Mouse (Mus musculus): ENCODE results near the gene Nav2.

The Nav2 gene

DNA sequence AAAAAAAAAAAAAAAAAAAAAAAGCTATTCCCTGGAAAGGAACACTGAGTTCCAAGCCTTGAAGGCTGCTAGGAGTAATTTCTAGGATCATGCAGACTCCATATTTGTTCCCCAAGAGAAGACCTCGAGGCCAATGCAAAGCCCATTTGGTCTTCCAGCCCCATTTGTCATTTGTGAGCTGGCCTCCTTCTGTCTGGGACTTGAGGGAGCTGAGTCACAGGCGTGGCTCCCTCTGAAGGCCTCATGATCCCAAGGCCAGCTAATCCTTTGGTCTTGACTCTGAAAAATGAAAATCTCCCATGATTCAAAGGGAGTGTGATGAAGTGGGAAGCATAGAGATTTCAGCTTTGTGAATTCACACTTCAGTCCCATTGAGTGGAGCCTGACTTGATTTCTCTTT is 370.0 kb downstream of the Nav2 start:
- Histone ChIP-seq H3K27me3 (ENCODE audit: control insufficient read depth, insufficient read depth, low read length, poor library complexity, severe bottlenecking) (no peaks in the 10 kb centered on the region), H3K36me3 (ENCODE audit: control insufficient read depth, insufficient read depth, low read length, poor library complexity, severe bottlenecking) (no peaks in the 10 kb centered on the region)
- DNase-seq (ENCODE audit: low read depth, low spot score), result no peak

- Histone ChIP-seq H3K27me3 (ENCODE audit: control insufficient read depth, insufficient read depth, low read length, poor library complexity, severe bottlenecking) (no peaks in the 10 kb centered on the region), H3K36me3 (ENCODE audit: control insufficient read depth, insufficient read depth, low read length, poor library complexity, severe bottlenecking) (no peaks in the 10 kb centered on the region)
- no peak for DNase-seq (ENCODE audit: low read depth, low spot score)
Observed at GRCm38 (mm10) chr7:49280427-49280826, 371.9 kb downstream of the Nav2 start.

DNA sequence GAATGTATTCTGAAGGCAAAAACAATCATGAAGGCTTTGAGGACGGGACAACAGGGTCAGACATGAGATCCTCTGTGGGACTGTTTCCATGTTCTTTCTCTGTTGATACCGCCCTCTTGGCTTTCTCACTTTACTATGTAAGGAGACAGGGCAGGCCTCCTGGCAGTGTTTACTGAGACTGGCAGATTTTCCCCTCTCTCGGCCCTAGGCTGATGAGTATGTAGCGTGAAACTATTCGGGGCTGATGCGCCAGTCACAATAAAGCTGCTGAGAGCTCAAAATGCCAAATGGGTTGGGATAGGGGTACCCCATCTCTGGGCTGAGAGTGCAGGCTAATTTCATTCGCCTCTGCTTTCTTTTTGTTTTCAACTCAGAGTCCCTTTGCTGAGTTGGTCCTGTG is 373.9 kb downstream of the Nav2 start:
- Histone ChIP-seq H3K27me3 (ENCODE audit: control insufficient read depth, insufficient read depth, low read length, poor library complexity, severe bottlenecking) (no peaks in the 10 kb centered on the region), H3K36me3 (ENCODE audit: control insufficient read depth, insufficient read depth, low read length, poor library complexity, severe bottlenecking) (no peaks in the 10 kb centered on the region)
- no peak for DNase-seq (ENCODE audit: low read depth, low spot score)

- no peaks in the 10 kb centered on the region for H3K27me3 ChIP-seq (ENCODE audit: control insufficient read depth, insufficient read depth, low read length, poor library complexity, severe bottlenecking)
- DNase-seq (ENCODE audit: low read depth, low spot score), result no peak
- H3K36me3 ChIP-seq (ENCODE audit: control insufficient read depth, insufficient read depth, low read length, poor library complexity, severe bottlenecking), result no peaks in the 10 kb centered on the region
Observed at GRCm38 (mm10) chr7:49283507-49284361, 375.2 kb downstream of the Nav2 start.

- Histone ChIP-seq H3K27me3 (ENCODE audit: control insufficient read depth, insufficient read depth, low read length, poor library complexity, severe bottlenecking) (no peaks in the 10 kb centered on the region), H3K36me3 (ENCODE audit: control insufficient read depth, insufficient read depth, low read length, poor library complexity, severe bottlenecking) (no peaks in the 10 kb centered on the region)
- DNase-seq (ENCODE audit: low read depth, low spot score), result no peak
Observed at GRCm38 (mm10) chr7:49288186-49288585, 379.7 kb downstream of the Nav2 start.

DNA sequence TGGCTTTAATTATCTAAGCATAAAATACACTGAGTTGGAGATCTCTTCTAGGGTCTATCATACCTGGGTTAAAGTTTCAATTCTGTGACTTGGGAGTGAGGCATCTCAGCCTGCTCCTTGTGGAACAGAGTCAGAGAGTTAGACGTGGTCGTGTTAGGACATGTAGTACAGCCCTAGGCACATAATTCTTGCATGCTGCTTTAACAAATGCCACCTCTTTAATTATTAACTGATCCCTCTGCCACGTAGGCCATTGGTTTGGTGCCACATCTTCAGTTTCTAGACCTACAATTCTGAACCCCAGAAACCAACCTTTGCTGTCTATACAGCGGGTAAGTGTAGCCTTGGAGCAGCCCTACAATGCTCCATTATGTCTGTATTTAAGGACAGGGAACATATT is 381.8 kb downstream of the Nav2 start:
- DNase-seq (ENCODE audit: low read depth, low spot score), result no peak
- Histone ChIP-seq H3K27me3 (ENCODE audit: control insufficient read depth, insufficient read depth, low read length, poor library complexity, severe bottlenecking) (no peaks in the 10 kb centered on the region), H3K36me3 (ENCODE audit: control insufficient read depth, insufficient read depth, low read length, poor library complexity, severe bottlenecking) (no peaks in the 10 kb centered on the region)

DNA sequence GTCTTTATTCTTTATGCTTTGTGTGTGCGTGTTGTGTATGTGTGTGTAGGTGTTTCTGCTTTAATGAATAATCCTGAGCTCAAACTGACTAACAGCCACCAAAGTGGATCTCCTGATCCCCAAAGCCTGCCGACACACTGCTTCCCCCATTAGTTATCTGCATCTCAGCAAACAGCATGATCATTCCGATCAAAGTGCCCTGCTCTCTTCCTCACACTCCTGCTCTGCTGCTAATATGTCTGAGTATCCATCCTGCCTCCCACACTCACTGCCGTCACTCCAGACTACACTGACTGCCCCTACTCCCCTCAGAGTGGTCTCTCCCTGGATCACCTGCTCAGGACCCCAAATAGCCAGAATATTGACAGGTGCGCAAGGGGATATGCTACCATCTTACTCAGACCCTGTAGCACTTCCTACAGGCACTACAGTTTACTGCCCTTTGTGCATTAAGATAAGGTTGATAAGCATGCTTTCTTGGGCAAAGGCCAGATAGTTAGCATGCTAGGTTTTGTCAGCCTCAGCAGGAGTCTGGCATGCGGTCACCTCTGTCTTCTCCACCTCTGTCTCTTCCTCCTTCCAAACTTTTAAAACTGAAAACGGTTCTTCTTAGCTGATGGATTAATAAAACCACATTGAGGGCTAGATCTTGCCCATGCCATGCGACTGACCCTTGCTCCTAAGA is 382.8 kb downstream of the Nav2 start:
- no peak for DNase-seq (ENCODE audit: low read depth, low spot score)
- H3K36me3 ChIP-seq (ENCODE audit: control insufficient read depth, insufficient read depth, low read length, poor library complexity, severe bottlenecking), result no peaks in the 10 kb centered on the region
- H3K27me3 ChIP-seq (ENCODE audit: control insufficient read depth, insufficient read depth, low read length, poor library complexity, severe bottlenecking), result no peaks in the 10 kb centered on the region

GRCm38 (mm10) chr7:49297148-49297547 is 388.6 kb downstream of the Nav2 start:
- no peaks in the 10 kb centered on the region for H3K27me3 ChIP-seq (ENCODE audit: control insufficient read depth, insufficient read depth, low read length, poor library complexity, severe bottlenecking)
- peak; percentile 65 for DNase-seq (ENCODE audit: low read depth, low spot score)
- no peaks in the 10 kb centered on the region for H3K36me3 ChIP-seq (ENCODE audit: control insufficient read depth, insufficient read depth, low read length, poor library complexity, severe bottlenecking)

DNA sequence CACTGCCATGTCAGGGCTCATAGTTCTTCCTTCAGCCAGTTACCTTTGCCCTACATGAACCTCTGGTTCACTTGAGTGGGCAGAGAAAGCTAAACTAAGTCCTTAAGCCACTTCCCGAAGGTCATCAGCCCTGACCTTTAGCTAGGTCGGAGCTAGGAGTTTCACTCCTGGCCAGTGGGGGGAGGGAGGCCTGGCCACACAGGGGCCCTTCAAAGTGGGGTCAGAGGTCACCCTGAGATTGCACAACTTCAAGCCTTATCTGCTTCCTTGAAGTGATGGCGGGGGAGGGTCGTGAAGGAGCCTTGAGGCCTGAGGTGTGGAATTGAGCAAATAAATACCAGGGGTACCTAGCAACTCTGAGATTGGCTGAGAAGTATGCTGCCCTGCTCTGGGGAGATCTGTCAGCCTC is 389.9 kb downstream of the Nav2 start:
- no peak for DNase-seq (ENCODE audit: low read depth, low spot score)
- Histone ChIP-seq H3K27me3 (ENCODE audit: control insufficient read depth, insufficient read depth, low read length, poor library complexity, severe bottlenecking) (no peaks in the 10 kb centered on the region), H3K36me3 (ENCODE audit: control insufficient read depth, insufficient read depth, low read length, poor library complexity, severe bottlenecking) (no peaks in the 10 kb centered on the region)

GRCm38 (mm10) chr7:49301487-49301886 is 393.0 kb downstream of the Nav2 start:
- DNase-seq (ENCODE audit: low read depth, low spot score), result no peak
- H3K36me3 ChIP-seq (ENCODE audit: control insufficient read depth, insufficient read depth, low read length, poor library complexity, severe bottlenecking), result no peaks in the 10 kb centered on the region

DNA sequence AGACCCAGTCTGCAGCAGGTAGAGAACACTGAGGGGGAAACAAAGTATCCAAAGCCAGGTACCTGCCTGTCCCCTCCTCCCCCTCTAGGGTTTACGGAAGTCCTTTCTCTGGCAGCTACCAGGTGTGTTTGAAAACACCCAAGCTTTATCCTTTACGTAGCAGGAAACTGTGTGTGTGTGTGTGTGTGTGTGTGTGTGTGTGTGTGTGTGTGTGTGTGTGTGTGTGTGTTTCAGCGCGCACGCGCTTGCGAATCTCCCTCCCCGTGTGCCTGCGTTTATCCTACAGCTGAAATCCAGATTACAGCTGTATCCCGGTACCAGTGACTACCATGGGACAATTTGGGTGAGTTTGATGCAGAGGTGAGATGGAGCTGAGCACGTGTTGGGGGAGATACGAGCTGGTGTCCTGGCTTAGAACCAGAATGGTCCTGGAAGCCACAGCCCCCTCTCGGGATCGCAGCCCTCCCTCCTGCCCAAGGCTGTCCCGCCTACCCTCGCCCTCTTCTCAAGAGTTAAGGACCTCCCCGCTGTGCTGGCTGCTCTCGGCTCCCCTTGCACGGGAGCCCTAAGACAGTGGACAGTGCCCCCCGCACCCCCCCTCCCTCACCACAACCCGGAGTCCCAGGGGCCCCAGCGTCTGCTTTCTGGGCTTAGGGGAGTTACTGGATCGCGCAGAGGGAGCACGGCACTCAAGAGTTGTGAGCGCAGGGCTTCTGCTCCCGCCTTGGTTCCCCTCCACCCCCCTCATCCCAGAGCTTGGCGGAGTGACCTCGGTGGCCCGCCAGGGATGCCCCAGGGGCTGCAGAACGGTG is 395.3 kb downstream of the Nav2 start:
- Histone ChIP-seq H3K27me3 (ENCODE audit: control insufficient read depth, insufficient read depth, low read length, poor library complexity, severe bottlenecking) (no peaks in the 10 kb centered on the region), H3K36me3 (ENCODE audit: control insufficient read depth, insufficient read depth, low read length, poor library complexity, severe bottlenecking) (no peaks in the 10 kb centered on the region)
- peak; percentile 45 for DNase-seq (ENCODE audit: low read depth, low spot score)

More at GRCm38 (mm10) chr7:49301487-49301886, 393.0 kb downstream of the Nav2 start:
- no peaks in the 10 kb centered on the region for H3K27me3 ChIP-seq (ENCODE audit: control insufficient read depth, insufficient read depth, low read length, poor library complexity, severe bottlenecking)

DNA sequence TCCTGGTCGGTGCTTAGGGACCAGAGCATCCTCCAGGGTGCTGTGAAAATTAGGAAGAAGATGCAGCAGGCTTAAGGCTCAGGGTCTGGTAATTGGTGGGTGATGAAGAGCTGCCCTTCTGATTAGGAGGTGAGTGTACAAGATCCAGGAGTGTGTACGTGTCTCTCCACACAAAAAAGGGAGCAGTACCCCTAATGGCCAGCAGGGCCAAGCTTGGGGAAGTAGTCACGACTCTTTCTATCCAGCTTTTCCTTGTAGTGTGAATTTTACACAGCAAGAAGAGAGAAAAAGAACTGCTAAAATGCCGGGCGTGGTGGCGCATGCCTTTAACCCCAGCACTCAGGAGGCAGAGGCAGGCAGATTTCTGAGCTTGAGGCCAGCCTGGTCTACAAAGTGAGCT is 399.2 kb downstream of the Nav2 start:
- H3K36me3 ChIP-seq (ENCODE audit: control insufficient read depth, insufficient read depth, low read length, poor library complexity, severe bottlenecking), result no peaks in the 10 kb centered on the region
- no peaks in the 10 kb centered on the region for H3K27me3 ChIP-seq (ENCODE audit: control insufficient read depth, insufficient read depth, low read length, poor library complexity, severe bottlenecking)
- DNase-seq (ENCODE audit: low read depth, low spot score), result peak; percentile 28

GRCm38 (mm10) chr7:49309746-49310145 is 401.2 kb downstream of the Nav2 start:
- no peaks in the 10 kb centered on the region for H3K36me3 ChIP-seq (ENCODE audit: control insufficient read depth, insufficient read depth, low read length, poor library complexity, severe bottlenecking)
- no peak for DNase-seq (ENCODE audit: low read depth, low spot score)
- H3K27me3 ChIP-seq (ENCODE audit: control insufficient read depth, insufficient read depth, low read length, poor library complexity, severe bottlenecking), result no peaks in the 10 kb centered on the region

GRCm38 (mm10) chr7:49313945-49314344 is 405.4 kb downstream of the Nav2 start:
- Histone ChIP-seq H3K36me3 (ENCODE audit: control insufficient read depth, insufficient read depth, low read length, poor library complexity, severe bottlenecking) (no peaks in the 10 kb centered on the region), H3K27me3 (ENCODE audit: control insufficient read depth, insufficient read depth, low read length, poor library complexity, severe bottlenecking) (no peaks in the 10 kb centered on the region)
- no peak for DNase-seq (ENCODE audit: low read depth, low spot score)

DNA sequence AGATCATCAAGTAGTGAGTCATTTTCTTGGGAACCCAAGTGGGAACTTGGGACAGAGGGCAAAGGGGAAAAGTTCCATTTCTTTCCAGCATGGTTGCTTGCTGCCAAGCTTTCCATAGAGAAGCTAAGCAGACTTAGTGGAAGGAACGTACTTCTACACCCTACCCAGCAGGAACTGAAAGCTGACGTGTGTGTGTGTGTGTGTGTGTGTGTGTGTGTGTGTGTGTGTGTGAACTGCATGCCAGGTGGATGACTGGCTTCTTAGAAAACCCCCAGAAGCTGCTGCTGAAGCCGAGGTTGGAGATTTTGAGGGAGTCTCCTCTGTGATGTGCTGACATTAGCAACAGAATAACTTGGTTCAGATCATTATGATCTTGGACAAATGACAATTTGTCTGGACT is 406.5 kb downstream of the Nav2 start:
- H3K27me3 ChIP-seq (ENCODE audit: control insufficient read depth, insufficient read depth, low read length, poor library complexity, severe bottlenecking), result no peaks in the 10 kb centered on the region
- H3K36me3 ChIP-seq (ENCODE audit: control insufficient read depth, insufficient read depth, low read length, poor library complexity, severe bottlenecking), result no peaks in the 10 kb centered on the region
- DNase-seq (ENCODE audit: low read depth, low spot score), result peak; percentile 54
